Mouse (Mus musculus): Measurements from ENCODE around the gene Nupr1l.
"Not testable (repeated sequence)": the region's sequence is repeated elsewhere in the genome, so short reads cannot be mapped to it uniquely, and the experiment has no call there.

Gene Nupr1l

GRCm38 (mm10) chr5:129908242-129908965 lies at the start of gene Nupr1l:
Nupr1l (plus strand) TSS chr5:129908540.
- DNase-seq (ENCODE audit: low spot score in 2 of 2), result peak; percentile 81 to 86

DNA sequence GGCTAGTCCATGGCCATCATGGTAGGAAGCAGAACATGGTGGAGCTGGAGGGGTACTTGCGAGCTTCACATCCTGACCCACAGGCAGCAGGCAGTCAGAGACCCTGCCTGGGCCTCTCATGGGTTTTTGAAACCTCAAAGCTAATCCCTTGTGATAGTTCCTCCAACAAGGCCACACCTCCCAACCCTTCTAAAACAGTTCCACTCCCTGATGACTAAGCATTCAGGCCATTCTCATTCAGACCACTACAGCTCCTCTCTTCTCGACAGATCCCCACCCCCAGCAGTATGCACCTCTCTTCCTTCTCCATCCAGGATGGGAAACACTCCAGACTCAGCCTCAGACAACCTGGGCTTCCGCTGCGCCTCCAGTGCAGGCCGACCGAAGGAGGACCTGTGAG lies 46.0 kb upstream of the Nupr1l start:
- DNase-seq (ENCODE audit: low spot score in 2 of 2), result no peak

GRCm38 (mm10) chr5:129864467-129864866 lies 43.9 kb upstream of the Nupr1l start:
- DNase-seq (ENCODE audit: low spot score in 2 of 2), result peak in 1 of 2 experiments; percentile 26

DNA sequence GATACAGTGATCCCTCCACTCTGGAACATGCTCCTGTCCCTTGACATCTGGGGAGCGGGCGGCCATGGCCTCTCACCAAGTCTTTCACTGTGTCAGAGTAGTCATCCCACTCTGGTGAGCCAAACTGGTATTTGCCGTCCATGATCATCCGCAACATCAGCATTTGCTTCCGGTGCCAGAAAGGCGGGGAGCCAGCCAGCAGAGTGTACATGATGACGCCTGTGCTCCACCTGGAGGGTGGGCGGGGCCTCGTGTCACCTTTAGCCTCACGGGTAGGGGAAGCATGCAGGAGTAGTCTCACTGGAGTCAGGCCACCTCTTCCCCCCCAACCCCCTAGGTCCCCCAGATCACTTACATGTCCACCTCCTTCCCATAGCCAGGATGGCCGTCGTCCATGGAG lies 42.5 kb upstream of the Nupr1l start:
- no peak for DNase-seq (ENCODE audit: low spot score in 2 of 2)

DNA sequence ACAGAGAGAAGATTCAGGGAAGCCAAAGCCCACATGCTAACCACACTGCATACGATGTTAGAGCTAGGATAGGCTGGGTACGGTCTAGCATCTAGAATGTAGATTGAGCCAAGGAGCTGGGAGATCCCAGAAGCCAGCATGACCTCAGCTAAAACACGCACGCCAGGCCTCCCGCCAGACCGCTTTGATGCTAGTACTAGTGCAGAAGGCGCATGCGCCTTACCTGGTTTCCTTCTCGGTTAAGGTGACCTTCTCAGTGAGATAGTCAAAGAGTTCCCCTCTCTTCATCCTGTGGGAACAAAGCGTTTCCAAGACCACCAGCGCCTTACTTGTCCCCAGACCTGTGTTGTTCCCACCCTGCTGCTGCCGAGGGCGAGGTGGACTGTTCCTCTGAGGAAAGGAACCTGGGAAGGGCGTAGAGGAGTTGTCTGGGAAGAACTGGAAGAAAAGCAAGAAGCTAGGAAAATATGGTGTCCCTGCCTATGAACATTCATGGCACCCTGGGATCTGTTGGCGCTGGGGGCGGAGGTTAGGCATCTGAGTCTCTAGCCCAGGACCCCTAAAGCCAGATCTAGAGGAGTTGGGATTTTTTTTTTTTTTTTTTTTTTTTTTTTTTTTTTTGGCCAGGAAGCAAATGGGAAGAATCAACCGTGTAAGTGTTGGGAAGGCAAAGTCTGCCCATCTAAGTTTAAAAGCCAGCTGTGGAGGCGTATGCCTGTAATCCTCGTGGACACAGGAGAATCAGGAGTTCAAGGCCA lies 38.9 kb upstream of the Nupr1l start:
- DNase-seq (ENCODE audit: low spot score in 2 of 2), result no peak

DNA sequence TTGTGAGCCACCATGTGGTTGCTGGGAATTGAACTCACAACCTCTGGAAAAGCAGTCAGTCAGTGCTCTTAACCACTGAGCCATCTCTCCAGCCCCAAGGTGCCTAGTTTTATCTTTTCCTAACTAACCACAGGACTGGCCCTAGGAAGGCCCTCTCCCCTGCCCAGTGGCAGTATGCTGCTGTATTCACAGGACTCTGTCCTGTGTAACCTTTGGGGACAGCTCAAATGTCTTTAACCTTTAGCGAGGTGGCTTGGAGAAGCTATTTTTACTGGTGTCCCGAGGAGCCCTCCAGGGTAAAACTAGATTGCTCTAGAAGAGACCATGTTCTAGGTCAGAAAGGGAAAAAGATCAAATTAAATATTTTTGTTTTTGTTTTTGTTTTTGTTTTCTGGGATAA lies 37.1 kb upstream of the Nupr1l start:
- no peak for DNase-seq (ENCODE audit: low spot score in 2 of 2)

GRCm38 (mm10) chr5:129873942-129874341 lies 34.4 kb upstream of the Nupr1l start:
- DNase-seq (ENCODE audit: low spot score in 2 of 2), result no peak

DNA sequence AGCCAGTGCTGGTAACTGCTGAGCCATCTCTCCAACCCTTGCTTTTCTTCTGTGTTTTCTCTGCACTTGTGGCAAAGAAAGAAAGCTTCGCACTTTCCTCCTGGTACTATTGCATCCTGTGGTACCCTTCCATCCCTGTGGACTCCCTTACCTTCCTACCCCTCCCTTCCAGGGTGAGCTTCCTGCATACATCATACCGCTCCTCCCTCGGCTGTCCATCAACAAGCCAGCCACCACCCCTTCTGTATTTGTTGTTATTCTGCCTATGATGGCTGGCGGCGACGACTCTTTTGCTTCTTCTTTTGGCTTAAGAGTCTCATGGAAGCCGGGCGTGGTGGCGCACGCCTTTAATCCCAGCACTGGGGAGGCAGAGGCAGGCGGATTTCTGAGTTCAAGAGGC lies 33.2 kb upstream of the Nupr1l start:
- DNase-seq (ENCODE audit: low spot score in 2 of 2), result no peak

- no peak for DNase-seq (ENCODE audit: low spot score in 2 of 2)
These were observed 30.4 kb upstream of the Nupr1l start for GRCm38 (mm10) chr5:129877731-129878455.

DNA sequence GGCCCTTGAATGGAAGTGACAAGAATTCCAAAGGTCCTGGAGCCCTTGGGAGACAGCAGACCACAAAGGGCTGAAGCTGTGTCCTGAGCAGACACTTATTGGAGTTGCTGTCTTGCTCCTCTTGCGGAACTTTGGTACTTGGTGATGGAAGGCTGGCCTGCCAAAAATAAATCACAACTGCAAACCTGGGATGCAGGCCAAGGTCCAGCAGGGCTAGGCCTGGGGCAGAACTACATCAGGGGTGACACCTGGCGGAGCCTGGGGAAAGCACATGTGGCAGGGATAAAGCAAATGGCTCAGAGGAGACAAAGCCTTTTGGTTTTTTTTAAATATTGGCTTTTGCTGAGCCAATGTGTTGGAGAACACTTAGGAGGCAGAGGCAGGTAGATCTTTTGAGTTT lies 29.4 kb upstream of the Nupr1l start:
- DNase-seq (ENCODE audit: low spot score in 2 of 2), result no peak

DNA sequence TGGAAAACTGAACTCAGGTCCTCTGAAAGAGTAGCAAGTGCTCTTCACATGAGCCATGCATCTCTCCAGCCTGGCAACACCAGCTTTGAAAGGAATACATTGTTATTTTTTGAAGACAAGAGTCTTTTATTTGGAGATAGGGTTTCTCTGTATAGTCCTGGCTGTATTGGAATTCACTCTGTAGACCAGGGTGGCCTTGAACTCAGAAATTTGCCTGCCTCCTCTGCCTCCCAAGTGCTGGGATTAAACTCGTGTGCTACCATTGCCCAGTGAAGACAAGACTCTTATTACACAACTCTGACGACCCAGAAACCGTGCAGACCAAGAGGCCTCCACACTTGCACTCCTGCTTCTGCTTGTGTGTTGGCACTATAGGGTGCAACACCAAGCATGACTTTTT lies 28.5 kb upstream of the Nupr1l start:
- no peak for DNase-seq (ENCODE audit: low spot score in 2 of 2)

DNA sequence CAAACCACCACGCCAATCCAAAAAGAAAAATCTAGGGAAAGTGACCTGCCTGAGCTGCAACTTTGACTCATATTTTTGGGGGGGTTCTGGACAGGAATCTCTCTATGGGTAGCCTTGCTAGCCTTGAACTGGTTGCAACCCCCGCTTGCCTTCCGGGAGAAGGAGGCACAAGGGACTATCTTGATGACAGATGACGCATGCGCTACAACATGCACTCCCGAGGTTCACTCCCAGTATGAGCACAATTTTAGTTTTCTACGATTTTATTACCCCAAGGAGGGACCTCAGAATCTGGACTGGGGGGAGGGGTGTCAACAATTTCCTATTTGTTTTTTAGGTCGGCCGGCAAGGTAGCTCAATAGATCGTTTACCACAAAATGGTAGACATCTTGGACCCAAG lies 22.1 kb upstream of the Nupr1l start:
- DNase-seq (ENCODE audit: low spot score in 2 of 2), result no peak

DNA sequence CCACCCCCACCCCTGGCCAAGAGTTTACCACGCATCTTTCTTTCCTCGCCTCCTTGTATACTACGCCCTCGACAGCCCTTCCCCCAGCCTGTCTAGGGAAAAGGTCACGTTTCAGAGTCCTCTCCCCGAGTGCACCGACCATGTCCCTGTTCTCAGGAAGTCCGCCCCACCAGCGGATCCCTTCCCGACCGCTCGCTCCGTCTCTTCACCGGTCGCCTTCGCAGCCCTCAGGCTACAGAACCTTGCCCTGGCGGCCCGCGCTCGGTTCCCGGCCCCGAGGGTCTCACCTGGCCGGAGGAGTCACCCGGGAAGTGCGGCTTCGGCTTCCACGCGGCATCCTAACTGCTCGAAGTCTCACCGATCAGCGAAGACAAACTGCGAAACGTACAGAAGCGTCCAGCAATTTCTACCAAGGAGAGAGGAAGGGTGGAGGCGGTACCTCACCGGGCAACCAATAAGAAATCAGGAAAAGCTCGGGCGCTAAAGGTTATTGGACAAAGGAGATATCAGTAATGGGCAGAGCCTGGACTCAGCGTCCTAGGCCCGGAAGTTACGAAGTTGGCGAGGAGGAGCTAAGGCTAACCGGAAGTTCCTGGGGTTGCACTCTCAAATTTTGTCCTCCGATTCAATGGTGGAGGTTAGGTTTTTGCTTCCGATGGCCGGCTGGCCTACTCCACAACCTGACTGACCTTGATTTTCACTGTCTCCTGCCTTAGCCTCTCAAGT lies 21.3 kb upstream of the Nupr1l start, which contains the start of gene Chchd2:
Gene Chchd2 (minus strand): TSS at position 560 of the 726 bp plus-strand sequence.
- DNase-seq (ENCODE audit: low spot score in 2 of 2), result peak; percentile 93 to 95

DNA sequence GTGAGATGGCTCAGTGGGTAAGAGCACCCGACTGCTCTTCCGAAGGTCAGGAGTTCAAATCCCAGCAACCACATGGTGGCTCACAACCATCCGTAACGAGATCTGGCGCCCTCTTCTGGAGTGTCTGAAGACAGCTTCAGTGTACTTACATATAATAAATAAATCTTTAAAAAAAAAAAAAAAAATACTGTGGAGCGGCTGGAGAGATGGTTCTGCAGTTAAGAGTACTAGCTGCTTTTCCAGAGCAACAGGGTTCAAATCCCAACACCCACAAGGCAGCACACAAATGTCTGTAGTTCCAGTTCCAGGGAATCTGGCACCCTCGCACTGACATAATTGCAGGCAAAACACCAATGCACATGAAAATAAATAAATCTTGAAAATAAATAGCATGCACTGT lies 17.9 kb upstream of the Nupr1l start:
- not testable (repeated sequence) for DNase-seq (ENCODE audit: low spot score in 2 of 2)

GRCm38 (mm10) chr5:129895198-129896088 lies 12.9 kb upstream of the Nupr1l start, which contains the start of gene Zbed5:
Zbed5 (plus strand) TSS chr5:129895723.
- peak; percentile 85 for DNase-seq (ENCODE audit: low spot score in 2 of 2)

DNA sequence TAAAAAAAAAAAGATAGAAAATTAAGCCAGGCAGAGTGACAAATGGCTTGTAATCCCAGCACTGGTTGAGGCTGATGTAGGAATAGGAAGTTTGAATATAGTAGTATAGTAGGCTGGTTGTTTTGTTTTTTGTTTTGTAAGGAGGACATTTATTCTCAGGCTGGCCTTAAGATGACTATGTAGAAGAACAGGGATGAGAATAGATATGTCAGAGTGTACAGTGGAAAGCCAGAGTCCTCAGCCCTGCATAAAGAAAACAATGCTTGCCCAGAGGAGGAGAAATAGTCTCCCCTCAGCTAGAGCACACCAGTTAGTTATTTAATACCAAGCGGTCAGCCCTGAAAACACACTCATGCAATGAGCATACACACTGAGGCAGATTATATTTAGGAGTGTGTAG lies 9.9 kb upstream of the Nupr1l start, which contains the start of gene Phkg1:
Gene Phkg1 (minus strand): TSS at position 101 of the 400 bp plus-strand sequence.
- no peak for DNase-seq (ENCODE audit: low spot score in 2 of 2)

- DNase-seq (ENCODE audit: low spot score in 2 of 2), result no peak
These were observed 565 bp upstream of the Nupr1l start for GRCm38 (mm10) chr5:129907775-129908174.

GRCm38 (mm10) chr5:129909147-129909546 lies 807 bp downstream of the Nupr1l start:
- DNase-seq (ENCODE audit: low spot score in 2 of 2), result no peak

- no peak for DNase-seq (ENCODE audit: low spot score in 2 of 2)
These were observed 1.3 kb downstream of the Nupr1l start for GRCm38 (mm10) chr5:129909591-129909990.

DNA sequence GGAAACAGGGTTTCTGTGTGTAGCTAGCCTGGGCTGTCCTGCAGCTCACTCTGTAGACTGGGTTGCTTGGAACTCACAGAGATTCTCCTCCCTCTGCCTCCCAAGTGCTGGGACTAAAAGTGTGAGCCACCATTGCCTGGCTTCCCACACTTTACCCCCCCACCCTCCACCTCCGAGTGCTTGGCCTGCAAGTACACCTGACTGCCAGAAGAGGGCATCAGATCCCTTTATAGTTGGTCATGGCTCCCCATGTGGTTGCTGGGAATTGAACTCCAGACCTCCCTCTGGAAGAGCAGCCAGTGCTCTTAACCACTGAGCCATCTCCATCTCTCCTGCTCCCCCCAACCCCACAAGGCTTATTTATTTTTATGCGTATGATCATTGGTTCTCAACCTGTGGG lies 5.7 kb downstream of the Nupr1l start:
- peak; percentile 12 to 32 for DNase-seq (ENCODE audit: low spot score in 2 of 2)

DNA sequence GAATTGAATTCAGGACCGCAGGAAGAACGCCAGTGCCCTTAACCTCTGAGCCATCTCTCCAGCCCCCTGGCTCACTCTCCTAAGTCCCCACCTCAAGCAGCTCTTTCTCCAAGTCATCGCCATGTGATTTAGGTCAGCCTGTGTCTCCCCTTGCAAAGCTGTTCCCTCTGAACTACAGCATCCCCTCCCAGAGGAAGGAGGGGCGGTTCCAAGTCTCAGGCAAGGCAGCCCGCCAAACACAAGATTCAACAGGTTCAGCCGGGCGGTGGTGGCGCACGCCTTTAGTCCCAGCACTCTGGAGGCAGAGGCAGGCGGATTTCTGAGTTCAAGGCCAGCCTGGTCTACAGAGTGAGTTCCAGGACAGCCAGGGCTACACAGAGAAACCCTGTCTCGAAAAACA lies 7.2 kb downstream of the Nupr1l start:
- DNase-seq (ENCODE audit: low spot score in 2 of 2), result not testable (repeated sequence)

Measured in spleen, postnatal 36 days (tissue).